Mouse (Mus musculus) urinary bladder, postnatal 36 days (tissue): ENCODE measurements around the gene Cd86.

Source experiments
- DNase-seq, 2 experiments: peaks; one replicate each; pipeline ENCODE4 v3.0.0; 2022; ENCODE audit warnings: low spot score in 2 of 2, mixed read lengths in 1 of 2

Cd86 gene

GRCm38 (mm10) chr16:36655910-36656309 lies 10.0 kb downstream of the Cd86 start:
- no peak for DNase-seq

- no peak for DNase-seq
These were observed 10.7 kb downstream of the Cd86 start for GRCm38 (mm10) chr16:36655199-36655598.

- DNase-seq = no peak
These were observed 14.6 kb downstream of the Cd86 start for GRCm38 (mm10) chr16:36651174-36651766.

- no peak for DNase-seq
These were observed 15.4 kb downstream of the Cd86 start for GRCm38 (mm10) chr16:36650511-36650910.

- no peak for DNase-seq
These were observed 16.6 kb downstream of the Cd86 start for GRCm38 (mm10) chr16:36649304-36649703.

- no peak for DNase-seq
These were observed 20.8 kb downstream of the Cd86 start for GRCm38 (mm10) chr16:36645124-36645523.

GRCm38 (mm10) chr16:36642696-36643046 lies 23.2 kb downstream of the Cd86 start:
- DNase-seq = no peak

GRCm38 (mm10) chr16:36641830-36642695 lies 23.8 kb downstream of the Cd86 start:
- no peak for DNase-seq

- no peak for DNase-seq
These were observed 24.9 kb downstream of the Cd86 start for GRCm38 (mm10) chr16:36640993-36641392.

GRCm38 (mm10) chr16:36639812-36640504 lies 25.9 kb downstream of the Cd86 start:
- no peak for DNase-seq

- no peak for DNase-seq
These were observed 29.1 kb downstream of the Cd86 start for GRCm38 (mm10) chr16:36636800-36637199.

- no peak for DNase-seq
These were observed 30.7 kb downstream of the Cd86 start for GRCm38 (mm10) chr16:36634971-36635710.

- no peak for DNase-seq
These were observed 31.5 kb downstream of the Cd86 start for GRCm38 (mm10) chr16:36634421-36634820.

- no peak for DNase-seq
These were observed 33.7 kb downstream of the Cd86 start for GRCm38 (mm10) chr16:36632229-36632628.

- no peak for DNase-seq
These were observed 34.3 kb downstream of the Cd86 start for GRCm38 (mm10) chr16:36631607-36632006.

GRCm38 (mm10) chr16:36627740-36628139 lies 38.1 kb downstream of the Cd86 start:
- DNase-seq = no peak

- DNase-seq = peak in 1 of 2 experiments; percentile 5
These were observed 39.2 kb downstream of the Cd86 start for GRCm38 (mm10) chr16:36626567-36627197.

GRCm38 (mm10) chr16:36625909-36626308 lies 40.0 kb downstream of the Cd86 start:
- no peak for DNase-seq

- DNase-seq = no peak
These were observed 43.6 kb downstream of the Cd86 start for GRCm38 (mm10) chr16:36622320-36622719.

- DNase-seq = no peak
These were observed 44.8 kb downstream of the Cd86 start for GRCm38 (mm10) chr16:36621108-36621507.

GRCm38 (mm10) chr16:36613701-36614100 lies 52.2 kb downstream of the Cd86 start:
- no peak for DNase-seq
